Mouse (Mus musculus) C2C12 (cell line): Measurements from ENCODE around the gene Arx.

Experiments
- CTCF ChIP-seq: IDR thresholded peaks from one replicate; pipeline ENCODE4 v1.5.1; 2011; ENCODE audit not compliant: control insufficient read depth, insufficient read depth, insufficient read length
- USF1 ChIP-seq: IDR thresholded peaks from one replicate; pipeline ENCODE4 v1.6.1; 2011; ENCODE audit warnings: low read depth, mild to moderate bottlenecking, control low read depth, moderate library complexity

DNA sequence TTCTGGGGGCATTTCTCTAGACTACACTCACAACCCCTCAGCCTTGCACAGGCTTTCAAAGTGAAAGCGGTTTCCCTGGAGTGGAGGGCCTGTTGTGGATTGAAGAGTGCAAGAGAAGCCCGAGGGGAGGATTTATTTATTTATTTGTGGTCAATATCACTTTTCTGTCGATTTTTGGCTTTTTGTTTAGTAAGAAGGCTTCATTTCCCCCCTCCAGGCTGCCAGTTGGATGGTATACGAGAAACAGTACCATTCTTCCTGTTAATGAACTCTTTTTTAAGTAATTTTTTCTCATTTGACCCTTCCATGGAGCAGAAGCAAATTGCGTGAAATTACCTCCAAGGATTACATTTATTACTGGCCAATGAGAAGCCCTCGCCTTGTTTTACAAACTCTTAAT lies 13.5 kb downstream of the Arx start:
- TF ChIP-seq CTCF (no peak), USF1 (no peak)
